Mouse (Mus musculus): Measurements from ENCODE around the gene Psmc4. TPM values are rescaled to one million over a fixed set of nuclear protein-coding genes. Genes with fewer than 3 reads are reported as not detected.

The Psmc4 gene
- polyA plus RNA-seq, 1 experiment from 2014 or later, result 173 TPM

DNA sequence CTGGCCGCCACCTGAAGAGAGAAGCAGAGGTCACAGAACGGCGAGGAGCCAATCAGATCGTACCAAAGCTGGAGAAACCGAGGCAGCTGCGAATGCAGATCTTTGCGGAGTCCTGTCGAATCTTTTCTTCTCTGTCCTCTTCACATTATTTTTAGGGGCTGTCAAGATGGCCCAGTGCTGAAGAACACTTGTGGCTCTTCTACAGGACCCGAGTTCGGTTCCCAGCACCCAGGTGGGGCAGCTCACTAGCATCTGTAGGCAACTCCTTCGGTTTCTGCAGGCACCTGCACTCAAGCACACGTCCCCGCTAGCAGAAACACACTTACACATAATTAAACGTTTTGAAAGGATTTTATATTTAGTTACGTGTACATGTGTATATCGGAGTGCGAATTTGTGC lies 683 bp upstream of the Psmc4 start:
- 54% methylated on average over 17 of the region's 17 CpGs for WGBS
- ATAC-seq (ENCODE audit: low FRiP score, low TSS enrichment) (no peak), DNase-seq (ENCODE audit: low spot score) (no peak)
- H3K27ac ChIP-seq (replicated peaks), result no peak overlapping the region
- H3K36me3 ChIP-seq (ENCODE audit: control insufficient read depth, insufficient read depth, low read length), result peaks cover 11% of the 10 kb centered on the region
- no peaks in the 10 kb centered on the region for H3K4me1 ChIP-seq (replicated peaks; ENCODE audit: control insufficient read depth, insufficient read depth)
- no peak overlapping the region for H3K4me3 ChIP-seq (ENCODE audit: low read depth, low read length)
- H3K9me3 ChIP-seq (ENCODE audit: control insufficient read depth, low read length), result no peaks in the 10 kb centered on the region
- H3K27me3 ChIP-seq (ENCODE audit: control insufficient read depth, insufficient read depth, low read length), result no peaks in the 10 kb centered on the region
- peak overlapping the region; percentile 24; the same call in 1 of the 2 replicates for H3K9ac ChIP-seq (ENCODE audit: low read length)
- no peak overlapping the region for H3K4me2 ChIP-seq (replicated peaks; ENCODE audit: low read depth)
- no peak for TF ChIP-seq CTCF (IDR thresholded peaks at IDR 0.05; ENCODE audit: low read depth)

DNA sequence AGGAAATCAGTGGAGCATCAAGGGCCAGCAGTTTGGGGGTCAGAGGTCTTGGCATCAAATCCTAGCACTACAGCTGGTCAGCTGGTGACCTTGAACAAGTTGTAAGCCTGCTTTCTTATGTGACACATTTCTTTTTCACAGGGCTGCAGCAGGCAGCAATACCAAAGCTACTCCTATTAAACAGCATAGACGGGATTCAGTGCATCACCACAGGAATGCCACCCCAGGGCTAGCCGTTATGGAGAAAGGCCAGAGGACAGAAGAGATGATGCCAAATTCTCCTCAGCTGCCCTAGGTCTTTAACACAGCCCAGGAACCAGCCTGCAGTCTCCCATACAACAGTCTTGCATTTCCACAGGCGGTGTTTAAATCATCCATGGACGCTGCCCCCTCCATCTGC lies 5.4 kb downstream of the Psmc4 start:
- Histone ChIP-seq H3K9ac (ENCODE audit: low read length) (no peak overlapping the region), H3K4me2 (replicated peaks; ENCODE audit: low read depth) (no peak overlapping the region), H3K4me3 (ENCODE audit: low read depth, low read length) (no peak overlapping the region), H3K36me3 (ENCODE audit: control insufficient read depth, insufficient read depth, low read length) (peaks cover 30% of the 10 kb centered on the region), H3K9me3 (ENCODE audit: control insufficient read depth, low read length) (no peaks in the 10 kb centered on the region), H3K27ac (replicated peaks) (no peak overlapping the region), H3K4me1 (replicated peaks; ENCODE audit: control insufficient read depth, insufficient read depth) (no peaks in the 10 kb centered on the region), H3K27me3 (ENCODE audit: control insufficient read depth, insufficient read depth, low read length) (no peaks in the 10 kb centered on the region)
- ATAC-seq (ENCODE audit: low FRiP score, low TSS enrichment) (no peak), DNase-seq (ENCODE audit: low spot score) (no peak)
- 83% methylated on average over 4 of the region's 4 CpGs for WGBS
- no peak for TF ChIP-seq CTCF (IDR thresholded peaks at IDR 0.05; ENCODE audit: low read depth)
- TF ChIP-seq EP300 (optimal IDR thresholded peaks at IDR 0.05), result no peak

DNA sequence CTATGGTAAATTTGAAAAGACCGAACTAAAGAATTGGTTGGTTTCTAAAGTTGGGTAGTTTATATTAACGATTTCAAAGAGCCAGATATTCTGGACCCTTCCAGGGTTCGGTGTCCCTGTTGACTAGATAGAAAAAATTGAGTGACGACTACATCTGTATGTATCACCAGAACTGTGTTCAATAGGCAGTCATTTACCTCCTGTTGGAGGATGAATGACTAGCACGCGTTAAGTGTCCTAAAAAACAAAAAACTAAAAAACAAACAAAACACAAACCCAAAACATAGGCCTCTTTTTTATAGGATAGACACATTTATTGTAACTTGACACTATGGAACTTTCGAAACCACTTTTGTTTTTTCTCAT lies 35.5 kb downstream of the Psmc4 start:
- Histone ChIP-seq H3K9me3 (ENCODE audit: control insufficient read depth, low read length) (no peaks in the 10 kb centered on the region), H3K4me2 (replicated peaks; ENCODE audit: low read depth) (peak overlapping the region; percentile 84), H3K4me3 (ENCODE audit: low read depth, low read length) (peak overlapping the region; percentile 64), H3K27ac (replicated peaks) (no peak overlapping the region), H3K4me1 (replicated peaks; ENCODE audit: control insufficient read depth, insufficient read depth) (no peaks in the 10 kb centered on the region), H3K27me3 (ENCODE audit: control insufficient read depth, insufficient read depth, low read length) (no peaks in the 10 kb centered on the region), H3K36me3 (ENCODE audit: control insufficient read depth, insufficient read depth, low read length) (no peaks in the 10 kb centered on the region), H3K9ac (ENCODE audit: low read length) (peak overlapping the region; percentile 78)
- DNase-seq (ENCODE audit: low spot score) (no peak), ATAC-seq (ENCODE audit: low FRiP score, low TSS enrichment) (no peak)
- 20% methylated on average over 7 of the region's 7 CpGs for WGBS
- TF ChIP-seq EP300 (optimal IDR thresholded peaks at IDR 0.05), result no peak
- TF ChIP-seq CTCF (IDR thresholded peaks at IDR 0.05; ENCODE audit: low read depth), result no peak

DNA sequence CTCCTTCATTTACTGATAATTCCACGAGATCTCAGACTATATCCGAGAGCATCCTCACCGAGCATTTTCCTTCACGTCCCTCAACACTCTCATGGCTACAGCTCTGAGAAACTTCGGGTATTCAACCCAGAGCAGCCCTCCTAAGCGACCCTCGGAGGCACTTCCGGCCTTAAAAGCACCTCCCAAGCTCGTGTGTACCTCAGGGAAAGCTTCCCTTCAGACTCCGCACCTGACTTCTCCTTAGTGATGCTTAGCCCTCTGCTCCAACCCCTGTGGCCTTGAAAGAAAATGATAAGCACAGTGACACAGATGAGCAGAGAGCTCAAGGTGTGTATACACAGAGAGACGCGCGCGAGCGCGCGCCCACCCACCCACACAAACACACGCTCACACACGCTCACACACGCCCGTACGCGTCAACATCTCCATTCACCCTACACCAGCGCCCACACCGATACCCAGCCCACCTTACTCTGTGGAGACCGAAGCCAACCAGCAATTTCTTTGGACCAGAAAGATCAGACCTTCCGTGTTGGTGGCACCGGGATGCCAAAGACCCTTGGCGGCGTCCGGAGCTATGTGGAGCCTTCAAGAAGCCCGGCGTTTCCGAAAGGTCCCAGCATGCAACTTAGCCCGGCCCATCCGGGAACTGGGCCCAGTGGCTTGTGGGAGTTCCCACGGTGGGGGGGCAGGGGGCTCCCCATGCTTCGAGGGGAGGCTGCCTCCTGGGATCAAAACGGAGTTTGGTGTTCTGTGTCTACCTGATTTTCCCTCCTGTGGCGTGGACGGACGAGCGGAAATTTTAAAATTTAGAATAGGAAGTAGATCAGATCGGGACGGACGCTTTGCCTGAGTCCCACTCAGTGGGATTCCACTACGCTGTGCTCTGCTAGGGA lies 36.1 kb downstream of the Psmc4 start, which contains the start of gene Zfp850:
TSS of gene Zfp850 (minus strand) at position 567 of the 896 bp plus-strand sequence.
- under 1% methylated on average over 47 of the region's 47 CpGs for WGBS
- Histone ChIP-seq H3K27ac (replicated peaks) (peak within 1 kb of the TSS; percentile 13; the same call in 1 of the 2 replicates), H3K36me3 (ENCODE audit: control insufficient read depth, insufficient read depth, low read length) (no peaks in the 10 kb centered on the region), H3K4me2 (replicated peaks; ENCODE audit: low read depth) (peak within 1 kb of the TSS; percentile 84), H3K9me3 (ENCODE audit: control insufficient read depth, low read length) (no peaks in the 10 kb centered on the region), H3K9ac (ENCODE audit: low read length) (peak within 1 kb of the TSS; percentile 78), H3K4me1 (replicated peaks; ENCODE audit: control insufficient read depth, insufficient read depth) (no peaks in the 10 kb centered on the region), H3K4me3 (ENCODE audit: low read depth, low read length) (peak within 1 kb of the TSS; percentile 64), H3K27me3 (ENCODE audit: control insufficient read depth, insufficient read depth, low read length) (no peaks in the 10 kb centered on the region)
- ATAC-seq (ENCODE audit: low FRiP score, low TSS enrichment) (peak; percentile 89), DNase-seq (ENCODE audit: low spot score) (peak; percentile 82)
- TF ChIP-seq CTCF (IDR thresholded peaks at IDR 0.05; ENCODE audit: low read depth) (no peak), EP300 (optimal IDR thresholded peaks at IDR 0.05) (no peak)

DNA sequence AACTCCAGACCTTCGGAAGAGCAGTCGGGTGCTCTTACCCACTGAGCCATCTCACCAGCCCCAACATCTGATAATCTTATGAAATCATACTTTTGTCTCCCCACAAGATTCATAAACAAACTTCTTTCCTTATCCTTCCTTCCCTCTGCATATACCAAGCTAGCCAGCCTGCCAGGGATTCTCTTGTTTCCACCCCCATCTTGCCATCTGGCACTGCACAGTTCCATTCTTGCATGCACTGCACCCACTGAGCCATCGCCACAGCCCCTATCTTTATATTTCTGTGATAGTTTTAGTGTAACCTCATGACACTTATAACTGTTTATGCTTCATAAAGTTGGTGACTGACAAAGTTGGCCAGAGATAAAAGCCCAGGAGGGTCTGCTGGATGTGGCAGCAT lies 39.6 kb downstream of the Psmc4 start:
- Histone ChIP-seq H3K4me2 (replicated peaks; ENCODE audit: low read depth) (no peak overlapping the region), H3K4me1 (replicated peaks; ENCODE audit: control insufficient read depth, insufficient read depth) (no peaks in the 10 kb centered on the region), H3K36me3 (ENCODE audit: control insufficient read depth, insufficient read depth, low read length) (no peaks in the 10 kb centered on the region), H3K9me3 (ENCODE audit: control insufficient read depth, low read length) (no peaks in the 10 kb centered on the region), H3K27me3 (ENCODE audit: control insufficient read depth, insufficient read depth, low read length) (no peaks in the 10 kb centered on the region), H3K4me3 (ENCODE audit: low read depth, low read length) (no peak overlapping the region), H3K9ac (ENCODE audit: low read length) (no peak overlapping the region), H3K27ac (replicated peaks) (no peak overlapping the region)
- WGBS, result 96% methylated on average over 3 of the region's 3 CpGs
- TF ChIP-seq CTCF (IDR thresholded peaks at IDR 0.05; ENCODE audit: low read depth) (no peak), EP300 (optimal IDR thresholded peaks at IDR 0.05) (no peak)
- ATAC-seq (ENCODE audit: low FRiP score, low TSS enrichment) (no peak), DNase-seq (ENCODE audit: low spot score) (no peak)

Other genes with a start within 250 kb of the Psmc4 start
- 1.3 and 1.6 TPM in 2 replicates for gene Zfp626, start 242.9 kb downstream of the Psmc4 start, polyA plus RNA-seq (2015; fragmentation: Nextera tagmentation; extraction: Ambion mirVana)
- gene Zfp59, start 211.5 kb downstream of the Psmc4 start, polyA plus RNA-seq (2015; fragmentation: Nextera tagmentation; extraction: Ambion mirVana), result 2.8 and 3.0 TPM in 2 replicates
- 1.4 and 1.6 TPM in 2 replicates for gene Zfp607a, start 192.6 kb downstream of the Psmc4 start, polyA plus RNA-seq (2015; fragmentation: Nextera tagmentation; extraction: Ambion mirVana)
- 3.7 and 4.6 TPM in 2 replicates for gene Zfp974, start 120.6 kb downstream of the Psmc4 start, polyA plus RNA-seq (2015; fragmentation: Nextera tagmentation; extraction: Ambion mirVana)
- gene Zfp780b, start 70.9 kb downstream of the Psmc4 start, polyA plus RNA-seq (2015; fragmentation: Nextera tagmentation; extraction: Ambion mirVana), result 6.2 and 7.3 TPM in 2 replicates
- 1.1 TPM in 2 replicates for gene Zfp850, start 36.0 kb downstream of the Psmc4 start, polyA plus RNA-seq (2015; fragmentation: Nextera tagmentation; extraction: Ambion mirVana)
- gene Fcgbp, start 21.1 kb upstream of the Psmc4 start, polyA plus RNA-seq (2015; fragmentation: Nextera tagmentation; extraction: Ambion mirVana), result 17.1 and 32.2 TPM in 2 replicates
- 0.08 and 0.12 TPM in 2 replicates for gene 9530053A07Rik, start 79.4 kb upstream of the Psmc4 start, polyA plus RNA-seq (2015; fragmentation: Nextera tagmentation; extraction: Ambion mirVana)
- gene Fbl, start 119.6 kb upstream of the Psmc4 start, polyA plus RNA-seq (2015; fragmentation: Nextera tagmentation; extraction: Ambion mirVana), result 57.1 and 61.6 TPM in 2 replicates
- 4.6 and 5.7 TPM in 2 replicates for gene Dyrk1b, start 129.4 kb upstream of the Psmc4 start, polyA plus RNA-seq (2015; fragmentation: Nextera tagmentation; extraction: Ambion mirVana)
- gene Eid2, start 217.8 kb upstream of the Psmc4 start, polyA plus RNA-seq (2015; fragmentation: Nextera tagmentation; extraction: Ambion mirVana), result 4.5 and 4.8 TPM in 2 replicates
- gene Eid2b, start 227.6 kb upstream of the Psmc4 start, polyA plus RNA-seq (2015; fragmentation: Nextera tagmentation; extraction: Ambion mirVana), result 7.2 and 7.9 TPM in 2 replicates
- gene Selenov, start 241.1 kb upstream of the Psmc4 start, polyA plus RNA-seq (2015; fragmentation: Nextera tagmentation; extraction: Ambion mirVana), result 0.22 and 0.33 TPM in 2 replicates

Measured in stomach, postnatal 0 days (tissue).